Mouse (Mus musculus) T-helper 17 cell (primary cell): ENCODE measurements at regions not wholly inside any gene's neighbourhood (a gene's known extent, or its start where the extent isn't known, plus 50 kb on each side); places are given as distances from the start of the nearest gene placed in this dataset.
"Not testable (repeated sequence)": the region's sequence is repeated elsewhere in the genome, so short reads cannot be mapped to it uniquely, and the experiment has no call there.

Source experiments
- in situ Hi-C, 2 experiments: fragments of 300-600 bp; cut with MboI, MseI; formaldehyde crosslinking; loops; 1 replicate in 1 of 2; 2 replicates in 1 of 2; pipeline ENCODE4 v1.15.1; 2025; ENCODE audit warnings: high pct_unique_total_duplicates in 2 of 2

- in situ Hi-C loops, result not testable (repeated sequence)
Observed at GRCm38 (mm10) chr1:14688041-14688440, 1405.1 kb downstream of the 4930444P10Rik start.

GRCm38 (mm10) chr1:14686172-14686571 is 1407.0 kb downstream of the 4930444P10Rik start:
- in situ Hi-C loops, result no loop called here

GRCm38 (mm10) chr1:14680443-14680842 is 1412.7 kb downstream of the 4930444P10Rik start:
- in situ Hi-C loops, result no loop called here

GRCm38 (mm10) chr1:14672393-14672999 is 1420.6 kb downstream of the 4930444P10Rik start:
- in situ Hi-C loops, result no loop called here

GRCm38 (mm10) chr1:14662706-14663312 is 1430.3 kb downstream of the 4930444P10Rik start:
- in situ Hi-C loops, result no loop called here

GRCm38 (mm10) chr1:14661854-14662253 is 1431.3 kb downstream of the 4930444P10Rik start:
- in situ Hi-C loops, result no loop called here

- in situ Hi-C loops, result no loop called here
Observed at GRCm38 (mm10) chr1:14650346-14650745, 1442.8 kb downstream of the 4930444P10Rik start.

- in situ Hi-C loops, result loop anchor here in 1 of 2 experiments (10.0 kb wide), 1 partner anchor 591 kb away; no protein-coding TSS in a partner anchor
Observed at GRCm38 (mm10) chr1:14635642-14636263, 1457.4 kb downstream of the 4930444P10Rik start.

GRCm38 (mm10) chr1:14631994-14632393 is 1461.1 kb downstream of the 4930444P10Rik start:
- in situ Hi-C loops, result loop anchor here in 1 of 2 experiments (10.0 kb wide), 1 partner anchor 587 kb away; no protein-coding TSS in a partner anchor

GRCm38 (mm10) chr1:14627204-14627603 is 1465.9 kb downstream of the 4930444P10Rik start:
- in situ Hi-C loops, result no loop called here

GRCm38 (mm10) chr1:14626685-14627084 is 1466.4 kb downstream of the 4930444P10Rik start:
- in situ Hi-C loops, result no loop called here

- in situ Hi-C loops, result no loop called here
Observed at GRCm38 (mm10) chr1:14620922-14621430, 1472.1 kb downstream of the 4930444P10Rik start.

- in situ Hi-C loops, result no loop called here
Observed at GRCm38 (mm10) chr1:14613232-14613894, 1479.8 kb downstream of the 4930444P10Rik start.

- in situ Hi-C loops, result no loop called here
Observed at GRCm38 (mm10) chr1:14609054-14609453, 1484.1 kb downstream of the 4930444P10Rik start.

- in situ Hi-C loops, result no loop called here
Observed at GRCm38 (mm10) chr1:14595961-14596360, 1497.2 kb downstream of the 4930444P10Rik start.

- in situ Hi-C loops, result no loop called here
Observed at GRCm38 (mm10) chr1:14589905-14590304, 1503.2 kb downstream of the 4930444P10Rik start.

GRCm38 (mm10) chr1:14579376-14579775 is 1513.7 kb downstream of the 4930444P10Rik start:
- in situ Hi-C loops, result no loop called here

GRCm38 (mm10) chr1:14576263-14576662 is 1516.9 kb downstream of the 4930444P10Rik start:
- in situ Hi-C loops, result no loop called here

- in situ Hi-C loops, result no loop called here
Observed at GRCm38 (mm10) chr1:14570562-14570981, 1522.6 kb downstream of the 4930444P10Rik start.

- in situ Hi-C loops, result no loop called here
Observed at GRCm38 (mm10) chr1:14570113-14570512, 1523.0 kb downstream of the 4930444P10Rik start.

GRCm38 (mm10) chr1:14567006-14567405 is 1526.1 kb downstream of the 4930444P10Rik start:
- in situ Hi-C loops, result no loop called here

- in situ Hi-C loops, result no loop called here
Observed at GRCm38 (mm10) chr1:14566386-14566785, 1526.7 kb downstream of the 4930444P10Rik start.
